Mouse (Mus musculus) mouse embryonic stem cell (cell line): Measurements from ENCODE around the gene Slc2a3.
"Not testable (repeated sequence)": the region's sequence is repeated elsewhere in the genome, so short reads cannot be mapped to it uniquely, and the experiment has no call there.

Experiments
- in situ Hi-C, 2 experiments: fragments of 300-500 bp; cut with MboI; formaldehyde crosslinking; loops; 1 replicate in 1 of 2; 3 replicates in 1 of 2; pipeline ENCODE4 v1.14.3; 2019 to 2020; ENCODE audit warnings: low sequenced_read_pairs in 2 of 2, low pct_unique_long_range_greater_than_20kb in 1 of 2, mixed read lengths in 1 of 2; ENCODE audit not compliant: unreplicated experiment in 1 of 2

The Slc2a3 gene

DNA sequence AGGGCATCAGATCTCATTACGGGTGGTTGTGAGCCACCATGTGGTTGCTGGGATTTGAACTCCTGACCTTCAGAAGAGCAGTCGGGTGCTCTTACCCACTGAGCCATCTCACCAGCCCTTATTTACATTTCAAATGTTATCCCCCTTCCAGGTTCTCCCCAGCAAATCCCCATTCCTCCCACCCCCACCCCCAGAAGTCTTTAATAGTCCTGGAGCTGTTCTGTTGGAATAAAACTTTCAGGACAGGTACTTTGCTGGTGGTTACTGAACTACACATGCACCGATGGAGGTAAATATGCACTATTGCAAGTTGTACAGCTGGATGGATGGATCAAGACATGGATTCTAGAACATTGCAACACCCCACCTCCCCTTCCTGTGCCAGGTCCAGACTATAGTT is 34.4 kb downstream of the Slc2a3 start:
- in situ Hi-C loops: not testable (repeated sequence)

- in situ Hi-C loops: no loop called here
Measured at GRCm38 (mm10) chr6:122766145-122766968, 35.1 kb downstream of the Slc2a3 start.

DNA sequence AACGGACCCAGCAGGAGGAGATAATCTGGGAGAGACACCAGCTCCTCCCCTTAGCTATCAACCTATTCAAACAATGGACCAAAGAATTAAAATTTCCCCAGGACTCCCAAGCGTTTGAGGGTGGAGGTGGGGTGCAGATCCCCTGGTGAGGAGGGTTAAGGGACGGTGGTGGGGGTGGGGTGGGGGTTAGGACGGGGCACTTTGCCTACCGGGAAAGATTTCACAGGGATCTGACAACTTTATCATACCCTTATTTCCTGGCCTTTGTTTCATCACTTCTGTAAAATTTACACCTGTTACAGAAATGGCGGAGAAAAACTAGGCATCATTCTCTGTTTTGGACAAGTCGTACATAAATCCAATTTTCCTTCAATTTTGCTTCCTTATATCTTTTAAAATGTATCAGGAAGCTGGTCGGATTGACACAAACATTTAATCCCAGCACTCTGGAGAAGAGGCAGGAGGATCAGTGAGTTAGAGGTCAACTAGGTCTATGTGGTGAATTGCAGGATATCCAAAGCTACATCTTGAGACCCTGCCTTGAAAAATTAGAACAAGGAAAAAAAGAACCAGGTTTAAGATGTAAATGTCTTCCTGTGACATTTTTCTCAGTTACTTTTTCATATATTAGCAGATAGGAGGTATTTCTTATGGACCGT is 36.0 kb downstream of the Slc2a3 start:
- in situ Hi-C loops: no loop called here

- in situ Hi-C loops: no loop called here
Measured at GRCm38 (mm10) chr6:122764446-122765297, 36.8 kb downstream of the Slc2a3 start.

- in situ Hi-C loops: no loop called here
Measured at GRCm38 (mm10) chr6:122763844-122764445, 37.5 kb downstream of the Slc2a3 start.

DNA sequence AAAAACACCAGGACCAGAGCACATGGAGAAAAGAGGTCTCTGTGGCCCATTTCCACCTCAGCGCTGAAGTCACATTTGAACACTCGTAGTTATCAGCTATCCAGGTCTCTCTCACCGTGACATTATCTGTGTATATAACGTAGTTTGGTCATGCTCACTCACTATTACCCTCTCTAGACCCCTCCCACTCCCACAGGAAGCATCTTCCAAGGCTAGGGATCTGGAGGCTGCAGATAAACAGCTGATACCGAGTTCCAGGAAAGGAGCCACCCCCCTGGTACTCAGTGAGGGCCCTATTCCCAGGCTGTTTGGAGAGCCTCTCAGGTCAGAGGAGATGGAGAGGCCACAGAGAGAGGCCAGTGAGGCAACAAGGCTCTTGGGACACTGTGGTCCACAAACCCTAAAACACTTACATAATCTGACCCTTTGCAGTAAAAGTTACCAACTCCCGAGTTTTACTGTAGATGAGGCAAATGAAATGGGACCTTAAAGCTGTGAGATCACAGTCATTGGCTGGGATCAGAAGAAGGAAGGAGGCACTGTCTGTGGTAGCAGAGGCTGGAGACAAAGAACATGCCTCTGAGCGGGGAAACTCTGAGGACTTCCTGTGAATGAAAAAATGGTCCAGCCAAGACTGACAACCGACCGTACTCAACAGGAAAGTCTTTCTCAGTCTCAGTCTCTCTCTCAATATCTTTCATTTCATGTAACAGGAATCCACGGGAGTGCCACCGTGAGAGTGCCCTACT is 38.3 kb downstream of the Slc2a3 start:
- in situ Hi-C loops: no loop called here

- in situ Hi-C loops: no loop called here
Measured at GRCm38 (mm10) chr6:122762480-122762879, 39.0 kb downstream of the Slc2a3 start.

DNA sequence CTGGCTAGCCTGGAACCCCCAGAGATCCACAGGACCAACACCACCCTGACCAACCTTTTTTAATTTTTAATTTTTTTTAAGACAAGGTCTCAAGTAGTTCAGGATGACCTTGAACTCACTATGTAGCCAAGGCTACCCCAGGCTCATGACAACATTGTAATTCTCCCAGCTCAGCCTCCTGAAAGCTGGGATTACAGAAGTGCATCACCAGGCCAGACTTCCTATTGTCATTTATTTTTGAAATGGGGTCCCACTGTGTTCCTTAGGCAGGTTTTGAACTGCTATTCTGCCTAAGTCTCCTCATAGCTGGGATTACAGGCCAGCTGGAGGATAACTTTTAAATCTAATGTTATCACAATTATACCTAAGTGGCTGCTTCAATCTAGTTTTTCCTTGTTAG is 39.5 kb downstream of the Slc2a3 start:
- in situ Hi-C loops: no loop called here

GRCm38 (mm10) chr6:122761011-122761599 is 40.3 kb downstream of the Slc2a3 start:
- in situ Hi-C loops: no loop called here

GRCm38 (mm10) chr6:122758732-122759131 is 42.7 kb downstream of the Slc2a3 start:
- in situ Hi-C loops: no loop called here

DNA sequence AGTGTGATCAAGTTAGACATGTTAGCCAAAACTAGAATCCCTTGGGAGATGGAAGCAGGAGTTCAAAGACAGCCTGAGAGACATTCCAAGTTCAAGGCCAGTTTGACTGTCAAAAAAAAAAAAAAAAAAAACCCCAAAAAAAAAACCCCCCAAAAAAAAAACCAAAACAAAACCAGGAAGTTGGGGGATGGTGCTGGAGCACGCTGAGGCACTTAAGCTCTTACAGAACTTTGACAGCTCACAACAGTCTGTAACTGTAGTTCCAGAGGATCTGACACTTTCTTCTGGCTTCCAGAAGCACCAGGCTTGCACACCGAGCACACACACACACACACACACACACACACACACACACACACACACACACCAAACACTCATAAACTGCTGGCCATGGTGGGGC is 45.5 kb downstream of the Slc2a3 start:
- in situ Hi-C loops: no loop called here

DNA sequence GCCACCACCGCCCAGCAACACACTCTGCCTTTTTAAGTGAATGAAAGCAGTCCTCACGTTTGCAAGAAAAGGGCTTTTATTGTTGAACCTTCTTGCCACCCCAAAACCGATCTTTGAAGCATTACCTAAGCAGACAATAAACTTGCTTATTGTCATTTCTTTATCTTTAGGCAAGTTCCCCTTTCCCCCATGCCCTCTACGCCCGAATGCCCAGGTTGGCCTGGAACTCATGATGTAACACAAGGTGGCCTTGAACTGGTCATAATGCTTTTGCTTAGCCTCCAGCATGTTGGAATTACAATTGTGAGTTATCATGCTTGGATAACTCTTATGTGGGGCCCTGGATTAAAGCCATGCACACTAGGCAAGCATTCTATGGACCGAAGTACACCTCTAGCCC is 50.9 kb downstream of the Slc2a3 start:
- in situ Hi-C loops: no loop called here

DNA sequence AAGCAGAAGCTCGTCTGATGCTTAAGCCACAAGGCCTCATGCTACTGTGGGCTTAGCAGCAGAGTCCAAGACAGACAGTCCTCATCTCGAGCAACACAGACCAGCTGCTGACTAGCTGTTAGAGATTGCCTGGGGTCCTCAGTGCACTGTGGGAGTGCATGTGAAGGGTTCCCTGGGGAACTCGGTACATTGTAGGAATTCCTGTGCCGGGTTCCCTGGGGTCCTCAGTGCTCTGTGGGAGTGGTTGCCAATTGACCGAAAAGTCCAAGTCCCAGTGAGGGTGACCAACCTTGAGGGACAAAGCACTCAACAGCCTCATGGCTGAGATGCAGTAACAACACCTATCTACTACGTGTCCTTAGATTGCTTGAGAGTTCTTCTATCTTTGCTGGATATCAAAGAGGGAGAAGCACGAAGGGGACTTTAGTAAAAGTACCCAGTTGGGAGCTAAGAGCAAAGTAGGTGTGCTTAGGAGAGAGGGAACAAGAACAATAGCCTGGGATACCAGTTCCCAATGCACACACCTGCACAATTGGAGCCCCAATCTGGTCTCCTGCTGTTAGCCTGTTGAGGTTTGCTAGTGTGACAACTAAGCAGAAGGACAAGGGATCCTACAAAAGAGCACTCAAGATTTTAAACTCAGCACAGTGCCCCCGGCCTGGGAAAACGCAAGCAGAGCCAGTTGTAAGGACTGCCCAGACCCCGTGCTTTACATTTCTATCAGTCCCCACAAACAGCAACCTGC is 56.8 kb downstream of the Slc2a3 start:
- in situ Hi-C loops: loop anchor here in 1 of 2 experiments (5.0 kb wide), 1 partner anchor 43 kb away; no protein-coding TSS in a partner anchor

DNA sequence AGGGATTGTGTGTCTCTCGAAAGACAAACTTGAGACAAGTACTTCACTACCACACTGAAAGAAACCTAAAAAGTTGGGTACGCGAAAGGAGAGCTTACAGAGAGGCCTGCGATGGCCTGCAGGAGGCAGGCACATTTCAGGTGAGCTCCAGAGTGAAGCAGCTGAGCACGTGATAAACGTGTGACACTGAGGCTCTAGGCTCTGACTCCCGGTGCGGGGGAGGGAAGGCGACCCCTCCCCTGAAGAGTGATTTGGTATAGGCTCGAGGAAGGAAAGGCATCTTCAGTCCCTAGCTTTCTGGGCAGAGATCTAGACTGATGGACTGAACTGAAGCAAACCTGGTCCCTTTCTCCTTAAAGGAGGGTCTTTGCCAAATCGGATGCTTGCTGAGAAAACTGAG is 58.1 kb downstream of the Slc2a3 start:
- in situ Hi-C loops: loop anchor here in 1 of 2 experiments (5.0 kb wide), 1 partner anchor 44 kb away; no protein-coding TSS in a partner anchor

- in situ Hi-C loops: loop anchor here in 1 of 2 experiments (5.0 kb wide), 1 partner anchor 45 kb away; no protein-coding TSS in a partner anchor
Measured at GRCm38 (mm10) chr6:122742228-122742899, 59.1 kb downstream of the Slc2a3 start.

DNA sequence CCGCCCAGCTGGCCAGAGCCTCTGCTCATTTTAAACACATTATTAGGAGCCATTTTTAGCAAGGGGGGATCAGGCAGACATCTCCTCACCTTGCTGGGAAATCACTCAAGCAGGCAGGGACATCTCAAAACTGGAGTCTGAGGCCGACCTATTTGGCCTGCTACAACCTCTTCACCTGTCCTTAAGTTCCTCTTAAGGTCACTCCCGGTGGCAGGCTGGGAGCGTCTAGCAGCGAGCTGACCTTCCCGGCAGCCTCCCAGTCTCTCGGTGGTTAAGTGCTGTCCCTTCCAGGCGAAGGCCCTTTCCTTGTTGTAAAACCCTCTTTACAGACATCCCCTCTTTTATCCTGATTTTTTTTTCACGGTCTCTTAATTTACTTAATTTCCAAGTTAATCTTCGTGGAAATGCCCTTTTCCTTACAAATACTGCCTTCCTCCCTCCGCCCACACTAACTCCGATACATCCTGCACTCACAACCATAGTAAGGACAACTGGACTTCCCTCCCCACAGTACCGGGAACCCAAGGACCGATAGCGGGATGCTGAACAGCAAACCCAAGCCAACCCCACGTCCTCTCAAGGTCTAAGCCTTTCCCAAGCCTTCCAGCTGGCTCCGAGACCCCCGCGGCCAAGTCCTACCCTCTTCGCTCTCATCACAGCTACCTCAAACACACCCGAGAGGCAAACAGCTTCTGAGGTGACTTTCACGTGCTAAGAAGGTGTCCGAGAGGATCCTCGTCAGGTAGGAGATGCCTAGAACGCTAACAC is 59.8 kb downstream of the Slc2a3 start:
- in situ Hi-C loops: loop anchor here in 1 of 2 experiments (5.0 kb wide), 1 partner anchor 46 kb away; no protein-coding TSS in a partner anchor
